Mouse (Mus musculus) lung, postnatal 0 days (tissue): Measurements from ENCODE around the gene Amd2. TPM values are rescaled to one million over a fixed set of nuclear protein-coding genes. Genes with fewer than 3 reads are reported as not detected.

Experiments used
- ATAC-seq: fragments of 200-750 bp; cut with Nextera tagmentation; 2 replicates; pipeline ENCODE4 v1.8.0; 2017; ENCODE audit warnings: moderate library complexity
- DNase-seq: peaks from one replicate; pipeline ENCODE4 v3.0.0-alpha.2; 2016; ENCODE audit warnings: low spot score
- H3K27ac ChIP-seq: fragments of 300-500 bp; sonication (generic); 2 replicates; pipeline ENCODE4 v1.5.1; 2014; ENCODE audit warnings: antibody characterized with exemption, mild to moderate bottlenecking, low read length, mixed read lengths
- H3K27me3 ChIP-seq: fragments of 300-500 bp; sonication (generic); replicated peaks from 2 replicates; pipeline ENCODE4 v1.6.1; 2014; ENCODE audit warnings: low read length, mixed read lengths; ENCODE audit not compliant: insufficient read depth
- H3K36me3 ChIP-seq: fragments of 300-500 bp; sonication (generic); 2 replicates; pipeline ENCODE4 v1.6.1; 2014; ENCODE audit warnings: low read length, mixed read lengths; ENCODE audit not compliant: insufficient read depth
- H3K4me1 ChIP-seq: fragments of 300-500 bp; sonication (generic); 2 replicates; pipeline ENCODE4 v1.6.1; 2014; ENCODE audit warnings: antibody characterized with exemption, low read depth, low read length, mixed read lengths; ENCODE audit not compliant: insufficient read depth
- H3K4me2 ChIP-seq: fragments of 300-500 bp; sonication (generic); replicated peaks from 2 replicates; pipeline ENCODE4 v1.6.1; 2014; ENCODE audit warnings: low read depth, mild to moderate bottlenecking, low read length, moderate library complexity, mixed read lengths
- H3K4me3 ChIP-seq: fragments of 300-500 bp; sonication (generic); 2 replicates; pipeline ENCODE4 v1.5.1; 2014; ENCODE audit warnings: low read depth, low read length
- H3K9ac ChIP-seq: fragments of 300-500 bp; sonication (generic); replicated peaks from 2 replicates; pipeline ENCODE4 v1.6.1; 2014; ENCODE audit warnings: low read depth, mild to moderate bottlenecking
- H3K9me3 ChIP-seq: fragments of 300-500 bp; sonication (generic); 2 replicates; pipeline ENCODE4 v1.6.1; 2016; ENCODE audit warnings: low read length, mixed read lengths
- CTCF ChIP-seq: IDR thresholded peaks from 2 replicates; pipeline ENCODE4 v1.5.1; 2016; ENCODE audit warnings: antibody characterized with exemption, mild to moderate bottlenecking
- EP300 ChIP-seq: IDR thresholded peaks from 2 replicates; pipeline ENCODE4 v1.6.1; 2016; ENCODE audit warnings: antibody characterized with exemption, mild to moderate bottlenecking, control low read depth
- WGBS: fragments of 180-500 bp; shearing (Covaris S2); extraction: QIAGEN DNeasy Blood & Tissue Kit; methylation state at CpG from one replicate; pipeline ENCODE4 v1.1.7; 2014; 5-methylcytosine and 5-hydroxymethylcytosine counted together
- polyA plus RNA-seq: library from polyadenylated mRNA; unstranded; fragments of >200 nt; fragmentation: Nextera tagmentation; extraction: Ambion mirVana; gene quantifications from 2 replicates; pipeline ENCODE4 v1.2.1, GENCODE M21; 2015

The Amd2 gene
- polyA plus RNA-seq: 1.8 and 2.2 TPM in 2 replicates

- no peaks in the 10 kb centered on the region for H3K27me3 ChIP-seq
- H3K9ac ChIP-seq: no peak within 1 kb of the TSS
- no peak within 1 kb of the TSS for H3K4me2 ChIP-seq
- no peak within 1 kb of the TSS for H3K4me3 ChIP-seq
- ATAC-seq: no peak
- no peaks in the 10 kb centered on the region for H3K4me1 ChIP-seq
- H3K9me3 ChIP-seq: no peaks in the 10 kb centered on the region
- no peak for DNase-seq
- no peaks in the 10 kb centered on the region for H3K36me3 ChIP-seq
- H3K27ac ChIP-seq: no peak within 1 kb of the TSS
- no peak for TF ChIP-seq CTCF
- TF ChIP-seq EP300: no peak
- 92% methylated on average over 8 of the region's 8 CpGs for WGBS
These were observed at the start of gene Amd2 for GRCm38 (mm10) chr10:35711792-35712191. Gene Amd2, minus strand, starts transcription at chr10:35711892.

- TF ChIP-seq EP300 (no peak), CTCF (no peak)
- WGBS: 60% methylated on average over 3 of the region's 3 CpGs
- Histone ChIP-seq H3K27ac (no peak overlapping the region), H3K9ac (no peak overlapping the region), H3K36me3 (no peaks in the 10 kb centered on the region), H3K27me3 (no peaks in the 10 kb centered on the region), H3K4me2 (no peak overlapping the region), H3K4me3 (no peak overlapping the region), H3K9me3 (no peaks in the 10 kb centered on the region), H3K4me1 (no peaks in the 10 kb centered on the region)
- no peak for ATAC-seq
- no peak for DNase-seq
These were observed 49.6 kb upstream of the Amd2 start for GRCm38 (mm10) chr10:35761280-35761679.

DNA sequence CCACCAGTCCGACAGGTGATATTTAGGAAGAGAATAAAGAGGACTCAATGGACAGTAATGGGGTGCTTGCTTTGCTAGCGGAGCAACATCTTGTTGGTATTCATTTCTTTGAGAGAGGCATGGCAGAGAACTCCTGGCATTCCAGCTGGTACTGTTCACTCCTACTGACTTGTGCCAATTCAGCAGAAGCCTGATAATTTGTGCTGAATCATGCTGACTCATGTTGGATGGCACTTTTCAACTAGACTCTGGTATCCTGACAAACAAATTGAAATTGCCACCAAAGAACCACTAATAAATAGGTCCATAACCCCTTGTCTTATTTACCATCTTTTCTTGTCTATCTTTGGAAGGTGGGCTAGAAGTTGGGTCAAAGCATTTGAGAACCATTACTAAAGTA lies 25.9 kb upstream of the Amd2 start:
- H3K4me2 ChIP-seq: no peak overlapping the region
- ATAC-seq (no peak), DNase-seq (no peak)
- H3K4me1 ChIP-seq: no peaks in the 10 kb centered on the region
- no peaks in the 10 kb centered on the region for H3K27me3 ChIP-seq
- no peaks in the 10 kb centered on the region for H3K36me3 ChIP-seq
- H3K27ac ChIP-seq: no peak overlapping the region
- no peak for TF ChIP-seq EP300
- TF ChIP-seq CTCF: no peak
- H3K9ac ChIP-seq: no peak overlapping the region
- 79% methylated on average over 2 of the region's 2 CpGs for WGBS
- H3K9me3 ChIP-seq: no peaks in the 10 kb centered on the region
- H3K4me3 ChIP-seq: no peak overlapping the region

DNA sequence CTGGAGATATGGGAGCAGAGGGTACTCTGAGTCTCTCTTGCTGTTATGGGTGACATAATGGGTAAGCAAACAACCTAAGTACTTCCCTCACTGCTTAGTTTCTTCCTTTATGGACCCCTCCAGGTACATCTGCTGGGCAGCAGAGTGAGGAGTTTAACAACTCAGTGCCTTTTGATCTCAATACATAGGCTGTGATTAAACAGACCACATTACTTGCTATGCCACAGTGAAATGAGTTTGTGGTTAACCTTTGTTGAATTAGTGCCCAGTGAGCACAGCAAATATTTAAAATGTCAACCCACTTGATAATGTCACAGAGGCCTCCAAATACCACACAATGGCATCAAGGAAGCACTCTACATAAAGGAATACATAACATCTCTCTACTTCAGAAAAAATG lies 2.6 kb upstream of the Amd2 start:
- peak; percentile 28; the same call in 1 of the 2 replicates for ATAC-seq
- H3K36me3 ChIP-seq: no peaks in the 10 kb centered on the region
- DNase-seq: peak; percentile 20

More for the DNA sequence above, 2.6 kb upstream of the Amd2 start:
- no peak overlapping the region for H3K9ac ChIP-seq
- H3K27ac ChIP-seq: no peak overlapping the region
- no peaks in the 10 kb centered on the region for H3K4me1 ChIP-seq
- no peaks in the 10 kb centered on the region for H3K9me3 ChIP-seq
- no peak overlapping the region for H3K4me3 ChIP-seq
- no peaks in the 10 kb centered on the region for H3K27me3 ChIP-seq
- no peak overlapping the region for H3K4me2 ChIP-seq
- TF ChIP-seq CTCF (no peak), EP300 (no peak)
